Mouse (Mus musculus) telencephalon, adult 2 months (tissue): ENCODE data around the gene Galm.
A peak's percentile ranks its signal among the peaks of the same experiment; 100 is the strongest.

Experiments used
- DNase-seq: peaks from one replicate; pipeline ENCODE4 v3.0.0-alpha.2; 2011; ENCODE audit warnings: low read depth, low spot score

Galm gene

DNA sequence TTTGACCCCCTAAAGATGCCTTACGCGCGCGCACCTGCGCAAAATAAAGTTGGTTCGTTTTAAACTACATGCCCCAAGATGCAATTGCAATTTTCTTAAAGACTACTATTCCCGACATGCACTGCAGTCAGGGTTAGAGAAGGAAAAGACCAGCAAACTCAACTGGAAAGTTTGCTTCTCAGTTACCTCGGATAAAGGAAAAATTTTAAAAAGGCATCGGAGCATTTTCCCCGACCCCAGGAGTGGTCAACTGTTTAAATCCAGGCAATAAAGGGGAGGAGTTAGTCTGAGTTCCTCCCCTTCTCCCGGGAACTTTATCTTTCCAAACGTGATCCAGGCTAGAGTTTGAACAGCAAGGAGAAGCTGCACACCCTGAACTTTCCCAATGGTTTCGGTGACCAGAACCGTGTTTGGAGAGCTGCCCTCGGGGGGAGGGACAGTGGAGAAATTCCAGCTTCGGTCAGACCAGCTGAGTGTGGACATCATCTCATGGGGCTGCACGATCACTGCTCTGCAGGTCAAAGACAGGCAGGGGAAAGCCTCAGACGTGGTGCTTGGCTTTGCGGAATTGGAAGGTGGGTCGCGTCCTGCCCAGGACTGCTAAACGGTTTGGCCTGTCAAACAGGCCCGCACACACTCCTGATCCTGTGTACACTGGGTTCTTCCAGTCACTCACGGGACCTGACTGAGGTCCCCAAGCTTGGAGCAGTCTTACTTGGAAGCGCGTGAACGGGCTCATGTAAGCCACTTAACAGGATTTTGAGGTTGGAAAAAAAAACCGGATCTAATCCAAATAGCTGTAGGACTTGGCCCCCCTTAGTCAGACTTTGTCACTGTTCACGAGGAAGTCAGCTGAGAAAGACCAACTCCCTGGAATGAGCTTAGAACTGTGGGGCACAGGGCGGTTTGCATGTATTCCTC, at the start of gene Galm:
Gene Galm (plus strand): TSS at position 141 of the 921 bp plus-strand sequence.
- peak; percentile 61 for DNase-seq

GRCm38 (mm10) chr17:80078726-80079125, 48.5 kb upstream of the Galm start:
- peak; percentile 86 for DNase-seq

DNA sequence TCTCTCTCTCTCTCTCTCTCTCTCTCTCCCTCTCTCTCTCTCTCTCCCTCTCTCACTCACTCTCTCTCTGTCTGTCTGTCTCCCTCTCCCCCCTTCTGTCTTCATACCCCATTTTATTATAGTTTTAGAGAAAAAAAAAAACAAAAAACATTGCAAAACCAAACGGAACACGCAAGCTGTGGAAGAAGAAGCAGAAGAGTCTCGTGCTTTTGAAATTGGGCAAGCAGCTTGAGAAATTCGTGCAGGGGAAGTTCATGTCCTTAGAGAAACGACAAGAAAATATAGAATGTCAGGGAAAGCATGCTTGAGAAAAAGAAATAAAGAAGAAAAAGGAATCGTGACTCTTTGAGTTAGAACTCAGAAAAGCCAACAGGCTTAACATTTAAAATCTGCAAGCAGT, 44.0 kb upstream of the Galm start:
- no peak for DNase-seq

DNA sequence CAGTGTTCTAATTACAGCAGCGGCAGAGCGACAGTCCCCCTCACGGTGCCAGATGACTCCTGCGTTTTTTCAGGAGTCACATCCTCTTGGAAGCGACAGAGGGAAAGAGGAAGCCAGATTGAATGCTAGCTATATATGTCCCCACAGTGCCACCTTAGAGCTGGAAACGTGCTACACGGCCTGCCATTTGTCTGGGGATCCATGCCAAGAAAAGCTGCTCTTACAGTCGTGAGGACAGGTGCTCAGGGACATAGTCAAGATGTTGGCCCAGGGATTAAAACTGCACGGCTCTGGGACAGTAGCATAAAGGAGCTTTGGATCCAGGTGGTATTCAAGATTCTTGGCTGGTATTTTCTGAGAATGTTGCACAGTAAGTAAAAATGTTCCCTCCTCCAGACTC, 42.8 kb upstream of the Galm start:
- DNase-seq: peak; percentile 89

DNA sequence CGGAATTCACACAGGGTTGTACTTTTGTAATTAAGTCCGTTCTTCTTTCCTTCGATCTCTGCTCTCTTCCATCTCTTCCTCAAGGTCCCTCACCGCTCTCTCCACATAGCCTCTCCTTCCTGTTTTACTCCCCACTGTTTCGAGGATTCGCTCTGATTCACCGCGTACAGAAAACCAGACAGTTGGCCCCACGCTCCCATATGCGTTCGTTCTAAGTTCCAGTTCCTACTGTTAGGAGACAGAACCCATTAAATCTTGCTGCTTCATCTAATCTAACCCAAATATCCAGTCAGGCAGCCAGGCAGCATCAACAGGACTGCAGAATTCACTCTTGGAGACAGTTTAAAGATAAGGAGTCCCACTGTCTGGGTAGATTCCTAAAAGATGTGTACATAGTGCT, 40.7 kb upstream of the Galm start:
- DNase-seq: no peak

- no peak for DNase-seq
Observed at GRCm38 (mm10) chr17:80088168-80088567, 39.1 kb upstream of the Galm start.

- DNase-seq: no peak
Observed at GRCm38 (mm10) chr17:80090551-80090950, 36.7 kb upstream of the Galm start.

DNA sequence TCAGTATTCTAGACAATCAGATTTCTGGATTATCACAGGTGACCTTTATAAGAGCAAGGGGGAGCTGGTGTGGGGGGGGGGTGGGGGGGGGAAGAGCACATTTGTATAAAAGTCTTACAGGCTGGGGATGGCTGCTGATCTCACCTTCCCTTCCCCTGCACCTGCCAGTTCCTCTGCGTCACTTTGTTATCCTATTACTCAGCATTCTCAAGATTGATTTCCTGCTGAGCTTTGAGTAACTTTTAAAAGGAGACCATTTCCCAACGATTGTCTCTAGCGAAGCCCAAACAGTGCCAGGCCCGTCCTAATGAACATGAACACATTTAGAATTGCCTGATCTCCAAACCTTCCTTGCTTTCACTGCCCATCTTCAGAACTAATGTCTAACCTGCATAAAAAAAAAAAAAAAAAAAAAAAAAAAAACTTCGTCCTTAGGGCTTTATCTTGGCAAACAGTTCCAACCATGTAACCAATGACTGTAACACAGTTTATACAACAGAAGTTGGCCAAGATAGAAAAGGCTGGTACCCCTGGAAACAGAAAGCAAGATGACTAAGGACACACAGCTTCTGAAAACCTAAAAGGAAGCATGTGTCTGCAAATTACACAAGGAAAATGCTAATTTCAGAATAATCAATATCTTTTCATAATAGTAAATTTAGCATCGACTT, 35.3 kb upstream of the Galm start:
- DNase-seq: no peak

DNA sequence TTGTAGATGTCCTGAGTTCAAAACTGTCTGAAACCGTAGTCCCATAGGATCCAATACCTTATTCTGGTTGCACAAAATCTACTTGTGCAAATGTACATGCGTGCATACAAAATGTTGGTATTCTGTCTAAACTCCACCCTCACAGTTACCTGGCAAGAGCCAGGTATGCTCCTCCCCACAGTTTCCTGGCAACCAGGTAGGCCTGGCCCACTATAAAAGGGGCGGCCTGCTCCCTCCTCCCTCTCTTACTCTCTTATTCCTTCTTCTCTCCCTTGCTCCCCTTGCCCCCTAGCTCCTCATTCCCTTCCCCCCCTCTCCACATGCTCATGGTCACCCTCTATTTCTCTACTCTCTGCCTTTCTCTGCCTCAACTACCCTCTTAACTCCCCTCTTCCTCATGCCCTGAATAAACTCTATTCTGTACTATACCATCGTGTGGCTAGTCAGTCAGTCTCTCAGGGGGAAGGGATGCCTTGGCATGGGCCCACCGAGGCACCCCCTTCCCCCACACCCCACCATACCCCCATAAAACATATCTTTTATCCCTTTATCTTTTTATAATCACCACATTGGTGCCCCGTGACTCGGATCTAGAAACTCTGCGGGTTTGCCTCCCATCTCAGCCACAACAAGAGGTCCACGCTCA, 31.9 kb upstream of the Galm start:
- no peak for DNase-seq

DNA sequence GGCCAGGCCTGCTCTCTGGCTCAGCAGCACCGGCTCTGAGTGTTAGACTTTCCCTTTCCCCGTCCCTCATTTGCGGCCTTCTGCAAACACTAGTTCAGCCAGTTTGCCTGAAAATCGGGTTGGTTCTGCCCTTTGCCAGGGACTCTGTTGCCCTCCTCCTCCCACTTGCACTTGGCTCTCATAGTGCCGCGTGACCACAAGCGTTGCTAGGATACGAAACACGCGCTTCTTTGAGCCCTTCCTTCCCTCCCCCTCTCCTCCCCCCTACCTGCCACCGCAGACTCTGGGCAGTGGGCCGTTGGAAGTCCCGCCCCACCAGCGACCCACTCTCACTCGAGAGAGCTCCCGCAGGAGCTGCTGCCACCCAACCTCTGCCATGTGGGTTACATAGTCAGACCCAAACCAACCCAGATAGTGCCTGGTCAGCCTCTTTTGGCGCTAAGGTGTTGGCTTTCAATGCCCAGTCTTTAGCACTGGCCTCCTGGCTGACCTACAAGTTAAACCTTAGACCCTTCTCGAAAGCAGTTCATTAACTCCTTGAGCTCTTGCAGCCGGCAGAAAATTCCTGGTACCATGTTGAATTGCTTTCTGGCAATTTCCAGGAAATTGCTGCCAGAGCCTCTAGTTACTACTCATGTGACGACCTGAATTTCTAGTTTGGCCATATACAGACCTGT, 31.1 kb upstream of the Galm start:
- no peak for DNase-seq

GRCm38 (mm10) chr17:80096720-80097114, 30.6 kb upstream of the Galm start:
- DNase-seq: no peak

DNA sequence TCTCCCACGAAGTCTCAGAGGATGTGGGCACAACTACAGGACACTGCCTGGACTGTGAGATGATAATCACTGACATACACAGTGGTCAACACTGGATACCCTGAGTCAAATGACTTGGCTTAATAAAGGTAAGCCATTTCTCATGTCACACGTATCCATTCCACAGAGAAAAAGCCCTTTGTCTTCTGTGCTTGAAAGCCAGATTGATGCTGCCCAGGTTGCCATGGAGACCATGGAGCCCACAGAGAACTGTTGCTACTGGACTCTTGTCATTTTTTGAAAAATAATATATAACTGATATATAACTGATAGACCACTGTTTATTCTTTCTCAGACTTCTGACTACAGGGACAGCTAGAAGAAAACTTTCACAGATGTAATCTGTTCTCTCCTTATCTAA, 30.1 kb upstream of the Galm start:
- DNase-seq: no peak

- no peak for DNase-seq
Observed at GRCm38 (mm10) chr17:80099823-80100222, 27.4 kb upstream of the Galm start.

- DNase-seq: no peak
Observed at GRCm38 (mm10) chr17:80105348-80105978, 21.8 kb upstream of the Galm start.

- no peak for DNase-seq
Observed at GRCm38 (mm10) chr17:80112665-80113305, 14.5 kb upstream of the Galm start.

DNA sequence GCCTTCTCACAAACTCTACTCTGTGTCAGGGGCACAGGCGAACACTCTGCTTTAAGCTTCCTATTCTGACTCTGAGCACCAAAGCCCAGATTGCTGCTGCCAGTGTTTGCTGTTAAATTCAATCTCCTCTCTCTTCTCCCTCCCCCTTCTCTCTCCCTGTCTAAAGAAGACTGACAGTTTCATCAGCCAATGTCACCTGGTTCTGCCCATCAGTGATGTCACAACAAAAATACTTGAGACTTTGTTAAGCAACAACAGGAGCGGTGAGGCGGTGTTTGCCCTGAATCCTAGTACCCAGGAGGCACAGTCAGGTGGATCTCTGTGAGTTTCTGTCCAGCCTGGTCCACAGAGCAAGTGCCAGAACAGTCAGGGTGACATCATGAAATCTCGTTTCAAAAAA, 13.8 kb upstream of the Galm start:
- no peak for DNase-seq

DNA sequence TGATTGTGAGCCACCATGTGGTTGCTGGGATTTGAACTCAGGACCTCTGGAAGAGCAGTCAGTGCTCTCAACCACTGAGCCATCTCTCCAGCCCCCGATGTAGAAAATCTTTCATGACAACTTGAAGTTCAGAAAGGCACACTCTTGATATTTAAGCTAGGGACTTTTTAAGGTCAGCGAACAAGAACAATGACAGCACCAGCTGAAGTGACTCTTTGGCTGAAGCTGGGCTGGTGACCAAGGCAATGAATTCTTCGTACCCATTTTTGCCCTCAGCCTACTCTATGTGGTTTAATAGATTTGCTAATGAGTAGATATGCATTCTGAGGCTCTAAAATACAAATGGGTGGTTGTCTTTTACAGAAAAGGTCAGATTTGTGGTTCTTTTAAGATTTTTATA, 6.9 kb upstream of the Galm start:
- DNase-seq: no peak

GRCm38 (mm10) chr17:80121833-80122232, 5.4 kb upstream of the Galm start:
- DNase-seq: no peak

DNA sequence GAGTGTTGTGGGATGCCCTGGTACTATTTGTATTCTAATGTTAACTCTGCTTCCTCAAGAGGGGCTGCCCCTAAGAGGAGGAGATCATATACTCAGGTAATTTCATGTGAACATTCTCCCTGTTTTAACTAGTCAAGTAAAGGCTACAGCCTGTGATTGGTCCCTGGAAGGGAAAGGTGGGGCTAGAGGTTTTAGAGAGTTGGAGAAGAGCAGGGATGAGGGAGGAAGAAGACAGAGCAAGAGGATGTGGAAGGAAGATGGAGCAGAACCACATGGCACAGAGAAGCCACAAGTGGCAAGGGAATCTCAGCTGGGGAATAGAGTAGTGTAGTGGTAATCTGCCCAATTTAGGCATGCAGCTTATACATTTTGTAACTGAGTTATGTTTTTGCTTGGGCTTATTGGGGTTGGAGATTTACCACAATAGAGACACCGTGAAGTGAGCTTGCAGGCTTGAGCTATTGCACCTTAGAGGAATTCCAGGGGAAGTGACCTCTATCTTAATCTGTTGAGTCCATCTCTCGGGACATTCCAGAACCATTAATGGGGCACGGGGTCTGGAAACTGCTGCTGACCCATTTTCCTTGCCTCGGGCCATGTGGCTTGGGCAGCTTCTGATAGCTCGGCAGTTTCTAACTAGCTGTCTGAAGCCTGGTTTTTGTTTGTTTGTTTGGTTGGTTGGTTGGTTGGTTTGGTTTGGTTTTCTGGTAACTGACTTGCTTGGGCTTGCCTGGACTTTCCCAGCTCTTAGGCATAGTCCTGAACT, 2.1 kb upstream of the Galm start:
- DNase-seq: no peak

DNA sequence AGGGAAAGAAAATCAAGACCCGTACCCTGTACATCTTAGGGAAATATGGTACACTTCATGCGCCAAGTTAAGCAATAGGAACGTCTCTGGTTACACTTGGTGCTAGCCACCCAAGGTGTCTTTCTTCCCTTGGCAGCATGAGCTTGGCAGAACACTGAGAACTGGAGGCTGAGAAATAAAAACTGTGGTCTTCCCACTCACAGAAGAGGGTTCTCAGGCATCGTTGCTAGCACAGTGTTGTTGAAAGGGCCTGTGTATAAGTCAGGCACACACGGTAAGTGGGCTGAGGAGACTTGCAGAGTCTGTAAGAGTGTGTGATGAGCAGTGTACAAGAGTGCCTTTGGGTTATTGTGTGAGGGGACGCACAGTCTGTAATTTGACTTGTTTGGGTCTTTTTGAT, 1.1 kb upstream of the Galm start:
- peak; percentile 79 for DNase-seq
